Mouse (Mus musculus): ENCODE measurements around the gene Sdk1. TPM values are rescaled to one million over a fixed set of nuclear protein-coding genes. Genes with fewer than 3 reads are reported as not detected.
A peak's percentile ranks its signal among the peaks of the same experiment; 100 is the strongest.

Sdk1 gene
- polyA plus RNA-seq, 1 experiment from 2014 or later: 1.5 TPM

GRCm38 (mm10) chr5:142130004-142130403 lies 888.7 kb downstream of the Sdk1 start:
- H3K9me3 ChIP-seq: no peaks in the 10 kb centered on the region
- no peak overlapping the region for H3K4me2 ChIP-seq (replicated peaks)
- H3K4me3 ChIP-seq: no peak overlapping the region
- WGBS: 4% methylated on average over 2 of the region's 2 CpGs
- no peak overlapping the region for H3K27ac ChIP-seq (replicated peaks)
- H3K9ac ChIP-seq (replicated peaks): no peak overlapping the region
- no peaks in the 10 kb centered on the region for H3K4me1 ChIP-seq
- H3K36me3 ChIP-seq: no peaks in the 10 kb centered on the region
- H3K27me3 ChIP-seq: no peaks in the 10 kb centered on the region
- no peak for ATAC-seq (replicated peaks)

GRCm38 (mm10) chr5:142139978-142140377 lies 898.7 kb downstream of the Sdk1 start:
- Histone ChIP-seq H3K36me3 (no peaks in the 10 kb centered on the region), H3K9me3 (no peaks in the 10 kb centered on the region), H3K27ac (replicated peaks) (no peak overlapping the region), H3K27me3 (no peaks in the 10 kb centered on the region), H3K4me3 (no peak overlapping the region), H3K4me1 (0 out of 2 replicates have a peak, but pooled peaks cover 2% of the 10 kb centered on the region), H3K9ac (replicated peaks) (no peak overlapping the region), H3K4me2 (replicated peaks) (no peak overlapping the region)
- ATAC-seq (replicated peaks): peak; percentile 55; the same call in 1 of the 2 replicates
- WGBS: 56% methylated on average over 7 of the region's 7 CpGs

- no peak for ATAC-seq (replicated peaks)
- 0 out of 2 replicates have a peak, but pooled peaks cover 3% of the 10 kb centered on the region for H3K27me3 ChIP-seq
- H3K27ac ChIP-seq (replicated peaks): no peak overlapping the region
- H3K4me2 ChIP-seq (replicated peaks): no peak overlapping the region
- WGBS: 75% methylated on average over 8 of the region's 8 CpGs
- no peak overlapping the region for H3K9ac ChIP-seq (replicated peaks)
- H3K4me3 ChIP-seq: no peak overlapping the region
- H3K9me3 ChIP-seq: no peaks in the 10 kb centered on the region
- H3K4me1 ChIP-seq: 0 out of 2 replicates have a peak, but pooled peaks cover 4% of the 10 kb centered on the region
- H3K36me3 ChIP-seq: no peaks in the 10 kb centered on the region
These were observed 908.3 kb downstream of the Sdk1 start for GRCm38 (mm10) chr5:142149594-142149993.

- WGBS: 93% methylated on average over 4 of the region's 4 CpGs
- H3K27ac ChIP-seq (replicated peaks): no peak overlapping the region
- H3K4me1 ChIP-seq: 0 out of 2 replicates have a peak, but pooled peaks cover 4% of the 10 kb centered on the region
- no peak overlapping the region for H3K4me3 ChIP-seq
- H3K4me2 ChIP-seq (replicated peaks): no peak overlapping the region
- H3K9ac ChIP-seq (replicated peaks): no peak overlapping the region
- ATAC-seq (replicated peaks): no peak
- no peaks in the 10 kb centered on the region for H3K36me3 ChIP-seq
- H3K27me3 ChIP-seq: 0 out of 2 replicates have a peak, but pooled peaks cover 3% of the 10 kb centered on the region
- H3K9me3 ChIP-seq: no peaks in the 10 kb centered on the region
These were observed 909.5 kb downstream of the Sdk1 start for GRCm38 (mm10) chr5:142150756-142151155.

- H3K36me3 ChIP-seq: no peaks in the 10 kb centered on the region
- no peak overlapping the region for H3K4me2 ChIP-seq (replicated peaks)
- no peak overlapping the region for H3K4me3 ChIP-seq
- H3K4me1 ChIP-seq: peaks cover 8% of the 10 kb centered on the region; the same call in 1 of the 2 replicates
- no peak overlapping the region for H3K9ac ChIP-seq (replicated peaks)
- no peaks in the 10 kb centered on the region for H3K9me3 ChIP-seq
- peak; percentile 61; the same call in 1 of the 2 replicates for ATAC-seq (replicated peaks)
- H3K27me3 ChIP-seq: 0 out of 2 replicates have a peak, but pooled peaks cover 3% of the 10 kb centered on the region
- 20% methylated on average over 17 of the region's 17 CpGs for WGBS
- 0 out of 2 replicates have a peak overlapping the region, but pooled peaks have one; percentile 19 for H3K27ac ChIP-seq (replicated peaks)
These were observed 915.9 kb downstream of the Sdk1 start for GRCm38 (mm10) chr5:142156868-142157852.

- no peak for ATAC-seq (replicated peaks)
- H3K27me3 ChIP-seq: no peaks in the 10 kb centered on the region
- H3K4me1 ChIP-seq: no peaks in the 10 kb centered on the region
- no peak overlapping the region for H3K27ac ChIP-seq (replicated peaks)
- 88% methylated on average over 4 of the region's 4 CpGs for WGBS
- no peaks in the 10 kb centered on the region for H3K36me3 ChIP-seq
- no peak overlapping the region for H3K9ac ChIP-seq (replicated peaks)
- H3K4me2 ChIP-seq (replicated peaks): no peak overlapping the region
- H3K9me3 ChIP-seq: no peaks in the 10 kb centered on the region
- no peak overlapping the region for H3K4me3 ChIP-seq
These were observed 922.2 kb downstream of the Sdk1 start for GRCm38 (mm10) chr5:142163483-142163882.

GRCm38 (mm10) chr5:142173636-142174035 lies 932.3 kb downstream of the Sdk1 start:
- Histone ChIP-seq H3K4me2 (replicated peaks) (no peak overlapping the region), H3K36me3 (no peaks in the 10 kb centered on the region), H3K9me3 (no peaks in the 10 kb centered on the region), H3K27me3 (no peaks in the 10 kb centered on the region), H3K27ac (replicated peaks) (no peak overlapping the region), H3K9ac (replicated peaks) (no peak overlapping the region), H3K4me3 (no peak overlapping the region), H3K4me1 (peaks cover 10% of the 10 kb centered on the region)
- ATAC-seq (replicated peaks): no peak
- WGBS: 80% methylated on average over 4 of the region's 4 CpGs

GRCm38 (mm10) chr5:142178164-142178563 lies 936.9 kb downstream of the Sdk1 start:
- no peaks in the 10 kb centered on the region for H3K9me3 ChIP-seq
- 48% methylated on average over 8 of the region's 8 CpGs for WGBS
- ATAC-seq (replicated peaks): peak; percentile 35; the same call in 1 of the 2 replicates

GRCm38 (mm10) chr5:142179304-142179703 lies 938.0 kb downstream of the Sdk1 start:
- WGBS: 6% methylated on average over 11 of the region's 11 CpGs
- Histone ChIP-seq H3K4me3 (no peak overlapping the region), H3K27ac (replicated peaks) (no peak overlapping the region), H3K9ac (replicated peaks) (no peak overlapping the region), H3K4me1 (peaks cover 18% of the 10 kb centered on the region), H3K27me3 (no peaks in the 10 kb centered on the region), H3K4me2 (replicated peaks) (no peak overlapping the region), H3K9me3 (no peaks in the 10 kb centered on the region), H3K36me3 (no peaks in the 10 kb centered on the region)
- ATAC-seq (replicated peaks): peak; percentile 64

More at GRCm38 (mm10) chr5:142178164-142178563, 936.9 kb downstream of the Sdk1 start:
- H3K4me2 ChIP-seq (replicated peaks): no peak overlapping the region
- H3K9ac ChIP-seq (replicated peaks): no peak overlapping the region
- H3K36me3 ChIP-seq: no peaks in the 10 kb centered on the region
- no peak overlapping the region for H3K4me3 ChIP-seq
- no peaks in the 10 kb centered on the region for H3K27me3 ChIP-seq
- peak overlapping the region; percentile 29 for H3K27ac ChIP-seq (replicated peaks)
- H3K4me1 ChIP-seq: peaks cover 18% of the 10 kb centered on the region

GRCm38 (mm10) chr5:142181862-142182261 lies 940.6 kb downstream of the Sdk1 start:
- H3K27ac ChIP-seq (replicated peaks): no peak overlapping the region
- no peak for ATAC-seq (replicated peaks)

GRCm38 (mm10) chr5:142188765-142189164 lies 947.5 kb downstream of the Sdk1 start:
- no peak for ATAC-seq (replicated peaks)
- Histone ChIP-seq H3K9me3 (no peaks in the 10 kb centered on the region), H3K36me3 (no peaks in the 10 kb centered on the region), H3K27ac (replicated peaks) (no peak overlapping the region), H3K4me2 (replicated peaks) (no peak overlapping the region), H3K4me1 (no peaks in the 10 kb centered on the region), H3K27me3 (no peaks in the 10 kb centered on the region), H3K4me3 (no peak overlapping the region), H3K9ac (replicated peaks) (no peak overlapping the region)
- 86% methylated on average over 5 of the region's 5 CpGs for WGBS

More at GRCm38 (mm10) chr5:142181862-142182261, 940.6 kb downstream of the Sdk1 start:
- H3K27me3 ChIP-seq: no peaks in the 10 kb centered on the region
- peaks cover 18% of the 10 kb centered on the region for H3K4me1 ChIP-seq
- 78% methylated on average over 14 of the region's 14 CpGs for WGBS
- H3K4me3 ChIP-seq: no peak overlapping the region
- no peaks in the 10 kb centered on the region for H3K9me3 ChIP-seq
- H3K36me3 ChIP-seq: no peaks in the 10 kb centered on the region
- no peak overlapping the region for H3K9ac ChIP-seq (replicated peaks)
- H3K4me2 ChIP-seq (replicated peaks): no peak overlapping the region

- no peak overlapping the region for H3K4me2 ChIP-seq (replicated peaks)
- H3K4me1 ChIP-seq: no peaks in the 10 kb centered on the region
- H3K27ac ChIP-seq (replicated peaks): no peak overlapping the region
- no peaks in the 10 kb centered on the region for H3K9me3 ChIP-seq
- H3K27me3 ChIP-seq: no peaks in the 10 kb centered on the region
- H3K36me3 ChIP-seq: no peaks in the 10 kb centered on the region
- H3K9ac ChIP-seq (replicated peaks): no peak overlapping the region
- ATAC-seq (replicated peaks): no peak
- H3K4me3 ChIP-seq: no peak overlapping the region
These were observed 968.6 kb downstream of the Sdk1 start for GRCm38 (mm10) chr5:142209911-142210310.
